Mouse (Mus musculus) heart, embryonic 12.5 days (tissue): Measurements from ENCODE around the gene Fam149a. TPM values are rescaled to one million over a fixed set of nuclear protein-coding genes. Genes with fewer than 3 reads are reported as not detected.

ENCODE experiments used
- ATAC-seq: fragments of 200-750 bp; cut with Nextera tagmentation; 2 replicates; pipeline ENCODE4 v1.8.0; 2017; ENCODE audit warnings: moderate TSS enrichment, moderate library complexity; ENCODE audit not compliant: insufficient number of reproducible peaks, low FRiP score
- H3K27ac ChIP-seq: fragments of 300-500 bp; sonication (generic); 2 replicates; pipeline ENCODE4 v1.5.1; 2016; ENCODE audit warnings: mild to moderate bottlenecking, moderate library complexity; ENCODE audit not compliant: poor library complexity, severe bottlenecking
- H3K27me3 ChIP-seq: fragments of 300-500 bp; sonication (generic); replicated peaks from 2 replicates; pipeline ENCODE4 v1.6.1; 2016; ENCODE audit warnings: mild to moderate bottlenecking, moderate library complexity
- H3K36me3 ChIP-seq: fragments of 300-500 bp; sonication (generic); 2 replicates; pipeline ENCODE4 v1.6.1; 2016; ENCODE audit warnings: mild to moderate bottlenecking, moderate library complexity
- H3K4me1 ChIP-seq: fragments of 300-500 bp; sonication (generic); replicated peaks from 2 replicates; pipeline ENCODE4 v1.6.1; 2016; ENCODE audit warnings: mild to moderate bottlenecking
- H3K4me2 ChIP-seq: fragments of 300-500 bp; sonication (generic); 2 replicates; pipeline ENCODE4 v1.6.1; 2016; ENCODE audit warnings: mild to moderate bottlenecking, moderate library complexity
- H3K4me3 ChIP-seq: fragments of 300-500 bp; sonication (generic); 2 replicates; pipeline ENCODE4 v1.5.1; 2016; ENCODE audit warnings: mild to moderate bottlenecking
- H3K9ac ChIP-seq: fragments of 300-500 bp; sonication (generic); 2 replicates; pipeline ENCODE4 v1.6.1; 2016; ENCODE audit warnings: mild to moderate bottlenecking, moderate library complexity
- H3K9me3 ChIP-seq: fragments of 300-500 bp; sonication (generic); replicated peaks from 2 replicates; pipeline ENCODE4 v1.6.1; 2016; ENCODE audit warnings: mild to moderate bottlenecking, moderate library complexity
- WGBS: fragments of 180-500 bp; shearing (Covaris S2); methylation state at CpG from one replicate; pipeline ENCODE4 v1.1.7; 2016; 5-methylcytosine and 5-hydroxymethylcytosine counted together
- polyA plus RNA-seq: library from polyadenylated mRNA; unstranded; fragments of >200 nt; fragmentation: Nextera tagmentation; extraction: Ambion mirVana; gene quantifications from 2 replicates; pipeline ENCODE4 v1.2.1, GENCODE M21; 2016

The Fam149a gene
- polyA plus RNA-seq = 5.4 TPM in 2 replicates

GRCm38 (mm10) chr8:45381963-45382347, at the start of gene Fam149a:
Gene Fam149a, minus strand, starts transcription at chr8:45382291.
- peak within 1 kb of the TSS; percentile 84 for H3K4me2 ChIP-seq
- peaks cover 22% of the 10 kb centered on the region; the same call in 1 of the 2 replicates for H3K27me3 ChIP-seq
- H3K36me3 ChIP-seq = no peaks in the 10 kb centered on the region
- ATAC-seq = no peak
- H3K4me1 ChIP-seq = peaks cover 13% of the 10 kb centered on the region; the same call in 1 of the 2 replicates
- peak within 1 kb of the TSS; percentile 47 for H3K4me3 ChIP-seq
- WGBS = 5% methylated on average over 6 of the region's 6 CpGs
- peak within 1 kb of the TSS; percentile 39; the same call in 1 of the 2 replicates for H3K9ac ChIP-seq
- no peaks in the 10 kb centered on the region for H3K9me3 ChIP-seq
- H3K27ac ChIP-seq = no peak within 1 kb of the TSS

DNA sequence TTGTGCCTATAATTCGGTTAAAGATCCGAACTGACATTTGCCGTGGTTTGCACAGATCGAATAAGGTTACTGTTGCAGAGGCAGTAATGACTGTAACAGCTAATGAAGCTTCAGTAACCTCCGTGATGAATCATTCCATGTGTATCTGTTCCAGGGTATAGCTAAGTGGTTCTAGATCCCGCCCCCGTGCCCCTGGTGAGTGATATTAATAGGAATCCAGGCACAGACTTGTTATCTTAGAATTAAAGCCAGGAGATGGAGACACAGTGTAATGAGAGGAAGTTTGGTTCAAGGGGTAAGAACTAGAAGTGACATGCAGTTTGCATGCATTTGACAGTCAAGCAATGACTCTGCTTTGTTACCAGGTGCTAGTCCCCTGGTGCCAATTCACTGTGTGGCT, 38.1 kb upstream of the Fam149a start:
- H3K4me2 ChIP-seq = no peak overlapping the region
- peaks cover 6% of the 10 kb centered on the region; the same call in 1 of the 2 replicates for H3K4me1 ChIP-seq
- H3K36me3 ChIP-seq = no peaks in the 10 kb centered on the region
- no peak for ATAC-seq
- H3K27me3 ChIP-seq = no peaks in the 10 kb centered on the region
- no peak overlapping the region for H3K4me3 ChIP-seq
- WGBS = 70% methylated on average over 7 of the region's 7 CpGs
- H3K9ac ChIP-seq = no peak overlapping the region
- H3K9me3 ChIP-seq = no peaks in the 10 kb centered on the region
- H3K27ac ChIP-seq = no peak overlapping the region

DNA sequence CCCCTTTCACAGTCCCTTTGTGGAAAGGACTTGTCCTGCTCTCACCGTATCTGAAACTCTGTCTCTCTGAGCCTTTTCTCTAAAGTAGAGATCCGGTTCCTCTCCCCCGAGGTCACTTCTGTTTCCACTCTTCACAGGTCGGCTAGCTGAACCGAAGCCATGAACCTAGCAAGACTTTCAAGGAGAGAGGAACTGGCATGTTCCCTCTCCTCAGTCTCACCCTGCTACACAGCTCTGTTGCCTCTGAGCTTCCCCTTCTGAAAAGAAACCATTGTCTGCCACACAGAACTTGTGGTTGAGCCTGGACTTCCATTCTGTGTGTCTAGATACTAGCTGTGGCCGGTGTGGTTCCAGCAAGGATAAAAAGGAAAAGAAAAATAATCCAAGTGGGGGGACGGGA, 32.9 kb upstream of the Fam149a start:
- Histone ChIP-seq H3K27me3 (no peaks in the 10 kb centered on the region), H3K4me2 (no peak overlapping the region), H3K4me3 (no peak overlapping the region), H3K9ac (no peak overlapping the region), H3K36me3 (no peaks in the 10 kb centered on the region), H3K27ac (no peak overlapping the region), H3K9me3 (no peaks in the 10 kb centered on the region), H3K4me1 (peaks cover under 1% of the 10 kb centered on the region; the same call in 1 of the 2 replicates)
- WGBS = 64% methylated on average over 7 of the region's 7 CpGs
- ATAC-seq = no peak

- H3K9ac ChIP-seq = peak within 1 kb of the TSS; percentile 55
- no peaks in the 10 kb centered on the region for H3K9me3 ChIP-seq
- H3K4me2 ChIP-seq = peak within 1 kb of the TSS; percentile 68
- H3K4me1 ChIP-seq = no peaks in the 10 kb centered on the region; the same call in 1 of the 2 replicates
- no peak for ATAC-seq
- whole genome bisulfite sequencing = 63% methylated on average over 2 of the region's 2 CpGs
- H3K4me3 ChIP-seq = peak within 1 kb of the TSS; percentile 50
- peak within 1 kb of the TSS; percentile 61 for H3K27ac ChIP-seq
- H3K36me3 ChIP-seq = no peaks in the 10 kb centered on the region
- H3K27me3 ChIP-seq = no peaks in the 10 kb centered on the region
These were observed 28.8 kb upstream of the Fam149a start, which contains the start of gene Tlr3 for GRCm38 (mm10) chr8:45410882-45411281. Gene Tlr3, minus strand, starts transcription at chr8:45411080.

GRCm38 (mm10) chr8:45410146-45410880, 28.2 kb upstream of the Fam149a start:
- no peaks in the 10 kb centered on the region for H3K9me3 ChIP-seq
- no peaks in the 10 kb centered on the region; the same call in 1 of the 2 replicates for H3K4me1 ChIP-seq
- H3K27ac ChIP-seq = peak overlapping the region; percentile 61
- no peaks in the 10 kb centered on the region for H3K27me3 ChIP-seq
- H3K4me2 ChIP-seq = peak overlapping the region; percentile 68
- 12% methylated on average over 18 of the region's 18 CpGs for WGBS
- H3K36me3 ChIP-seq = no peaks in the 10 kb centered on the region
- ATAC-seq = peak; percentile 93
- peak overlapping the region; percentile 55 for H3K9ac ChIP-seq
- H3K4me3 ChIP-seq = peak overlapping the region; percentile 50

DNA sequence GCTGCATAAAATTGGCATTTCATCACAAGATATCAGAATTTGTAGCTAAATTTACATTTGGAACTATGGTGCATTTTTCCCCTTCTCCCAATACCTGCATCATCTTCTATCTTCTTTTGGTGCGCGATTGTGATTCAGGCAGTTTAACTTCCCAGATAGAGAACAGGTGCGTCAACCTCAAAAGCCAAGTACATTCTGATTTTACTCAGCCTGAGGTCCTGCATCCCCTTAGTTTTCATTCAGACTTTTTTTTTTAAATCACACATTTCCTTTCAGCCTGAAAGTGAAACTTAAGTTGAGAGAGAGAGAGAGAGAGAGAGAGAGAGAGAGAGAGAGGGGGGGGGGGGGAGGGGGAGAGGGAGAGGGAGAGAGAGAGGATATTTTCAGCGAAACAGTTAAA, 27.6 kb upstream of the Fam149a start:
- H3K4me1 ChIP-seq = no peaks in the 10 kb centered on the region; the same call in 1 of the 2 replicates
- ATAC-seq = no peak
- peak overlapping the region; percentile 50 for H3K4me3 ChIP-seq
- H3K36me3 ChIP-seq = no peaks in the 10 kb centered on the region
- 53% methylated on average over 4 of the region's 4 CpGs for WGBS
- H3K27me3 ChIP-seq = no peaks in the 10 kb centered on the region
- no peaks in the 10 kb centered on the region for H3K9me3 ChIP-seq
- H3K27ac ChIP-seq = 0 out of 2 replicates have a peak overlapping the region, but pooled peaks have one; percentile 61
- peak overlapping the region; percentile 55 for H3K9ac ChIP-seq
- H3K4me2 ChIP-seq = peak overlapping the region; percentile 68

DNA sequence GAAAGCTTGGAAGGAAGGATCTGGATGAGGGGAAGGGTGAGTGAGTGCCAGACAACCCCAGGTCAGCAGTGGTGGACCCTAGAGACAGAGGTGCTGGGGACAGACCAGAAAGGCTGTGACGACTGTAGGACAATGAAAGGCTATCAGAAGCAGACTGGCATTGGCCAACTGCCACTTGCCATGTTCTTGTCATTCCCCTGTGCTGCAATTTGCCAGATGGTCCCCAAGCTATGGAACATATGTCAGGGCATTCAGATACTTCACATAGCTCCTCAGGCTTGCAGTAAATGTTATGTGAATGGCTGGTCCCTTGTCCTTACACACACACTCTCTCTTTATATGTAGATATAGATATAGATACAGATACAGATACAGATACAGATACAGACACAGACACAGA, 1.2 kb upstream of the Fam149a start:
- no peak overlapping the region for H3K4me3 ChIP-seq
- no peak overlapping the region for H3K27ac ChIP-seq
- H3K4me1 ChIP-seq = peaks cover 13% of the 10 kb centered on the region; the same call in 1 of the 2 replicates
- H3K4me2 ChIP-seq = no peak overlapping the region
- no peak overlapping the region for H3K9ac ChIP-seq
- ATAC-seq = no peak
- no peaks in the 10 kb centered on the region for H3K9me3 ChIP-seq
- 52% methylated on average over 1 of the region's 1 CpGs for WGBS
- no peaks in the 10 kb centered on the region for H3K36me3 ChIP-seq
- H3K27me3 ChIP-seq = peaks cover 22% of the 10 kb centered on the region; the same call in 1 of the 2 replicates

- H3K9ac ChIP-seq = peak overlapping the region; percentile 39; the same call in 1 of the 2 replicates
- no peak for ATAC-seq
- WGBS = 2% methylated on average over 38 of the region's 38 CpGs
These were observed 772 bp downstream of the Fam149a start for GRCm38 (mm10) chr8:45381075-45381962.

DNA sequence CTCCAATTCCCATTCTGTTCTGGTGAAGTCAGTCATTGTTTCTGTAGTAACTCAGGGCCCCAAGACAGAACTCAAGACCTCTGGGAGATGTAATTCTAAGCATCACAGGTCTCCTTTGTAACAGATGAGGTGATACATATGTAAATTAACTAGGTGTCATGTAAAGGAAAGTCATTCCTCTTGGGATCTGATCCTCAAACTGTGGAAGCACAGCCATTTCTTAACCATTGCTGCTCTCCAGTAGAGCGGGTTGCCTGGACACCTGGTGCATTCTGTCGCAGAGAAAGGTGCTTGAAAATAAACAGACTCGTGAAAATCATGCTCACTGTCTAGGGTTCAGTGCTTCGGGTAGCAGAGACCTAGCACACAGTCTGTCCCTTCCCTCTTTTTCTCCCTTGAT, 1.5 kb downstream of the Fam149a start:
- ATAC-seq = no peak
- 16% methylated on average over 4 of the region's 4 CpGs for WGBS
- no peak overlapping the region for H3K9ac ChIP-seq
- peaks cover 22% of the 10 kb centered on the region; the same call in 1 of the 2 replicates for H3K27me3 ChIP-seq
- no peaks in the 10 kb centered on the region for H3K9me3 ChIP-seq
- H3K4me2 ChIP-seq = peak overlapping the region; percentile 84
- no peaks in the 10 kb centered on the region for H3K36me3 ChIP-seq
- peaks cover 13% of the 10 kb centered on the region; the same call in 1 of the 2 replicates for H3K4me1 ChIP-seq
- no peak overlapping the region for H3K27ac ChIP-seq
- peak overlapping the region; percentile 47; the same call in 1 of the 2 replicates for H3K4me3 ChIP-seq

More at GRCm38 (mm10) chr8:45381075-45381962, 772 bp downstream of the Fam149a start:
- H3K27me3 ChIP-seq = peaks cover 22% of the 10 kb centered on the region; the same call in 1 of the 2 replicates
- peak overlapping the region; percentile 84 for H3K4me2 ChIP-seq
- H3K4me3 ChIP-seq = peak overlapping the region; percentile 47
- H3K4me1 ChIP-seq = peaks cover 13% of the 10 kb centered on the region; the same call in 1 of the 2 replicates
- H3K27ac ChIP-seq = no peak overlapping the region
- no peaks in the 10 kb centered on the region for H3K36me3 ChIP-seq
- H3K9me3 ChIP-seq = no peaks in the 10 kb centered on the region

DNA sequence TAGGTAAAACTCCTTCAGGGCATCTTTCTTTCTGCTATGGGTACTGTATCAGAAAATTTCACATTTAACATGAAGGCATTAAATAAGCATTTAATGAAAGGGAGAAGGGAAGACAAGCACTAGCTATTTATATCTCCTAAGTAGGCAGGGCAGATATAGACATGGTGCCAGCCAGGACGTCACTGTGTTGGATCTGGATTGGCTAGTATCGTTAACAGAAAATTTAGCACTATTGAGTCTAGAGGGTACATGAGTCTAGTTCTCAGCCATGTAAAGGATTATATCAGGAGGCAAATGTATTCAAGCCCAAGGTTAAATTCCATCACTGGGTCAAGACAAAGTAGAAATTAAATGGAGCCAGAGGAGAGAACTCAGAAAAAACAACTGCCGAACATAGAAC, 8.0 kb downstream of the Fam149a start:
- Histone ChIP-seq H3K27ac (no peak overlapping the region), H3K4me2 (no peak overlapping the region), H3K4me1 (no peaks in the 10 kb centered on the region), H3K36me3 (no peaks in the 10 kb centered on the region), H3K4me3 (no peak overlapping the region), H3K27me3 (no peaks in the 10 kb centered on the region), H3K9me3 (no peaks in the 10 kb centered on the region), H3K9ac (no peak overlapping the region)
- 55% methylated on average over 3 of the region's 3 CpGs for WGBS
- ATAC-seq = no peak

- H3K9ac ChIP-seq = no peak overlapping the region
These were observed 14.9 kb downstream of the Fam149a start for GRCm38 (mm10) chr8:45367154-45367553.

More at GRCm38 (mm10) chr8:45367154-45367553, 14.9 kb downstream of the Fam149a start:
- Histone ChIP-seq H3K36me3 (no peaks in the 10 kb centered on the region), H3K27ac (no peak overlapping the region), H3K4me1 (no peaks in the 10 kb centered on the region), H3K4me3 (no peak overlapping the region), H3K27me3 (no peaks in the 10 kb centered on the region), H3K4me2 (no peak overlapping the region), H3K9me3 (no peaks in the 10 kb centered on the region)
- 90% methylated on average over 1 of the region's 1 CpGs for WGBS
- ATAC-seq = no peak
